Mouse (Mus musculus) C3H10T1/2 (cell line): ENCODE data around the gene Inppl1. TPM values are rescaled to one million over a fixed set of nuclear protein-coding genes. Genes with fewer than 3 reads are reported as not detected.

Experiments used
- polyA plus RNA-seq, 2 experiments: library from polyadenylated mRNA; unstranded; fragments of >200 nt; fragmentation: generic; extraction: Trizol; gene quantifications; one replicate each; pipeline ENCODE4 v1.2.1; 2012; ENCODE audit warnings: missing spikeins in 2 of 2

Inppl1 gene
- polyA plus RNA-seq, result 10 to 100 TPM; 21.7 to 40.0 TPM

GRCm38 (mm10) chr7:101837606-101838471 is at the start of gene Inppl1:
Inppl1 (minus strand) TSS chr7:101838229.

GRCm38 (mm10) chr7:101870629-101871028 is 32.6 kb upstream of the Inppl1 start, which contains the start of gene Folr1:
Folr1 (minus strand) TSS chr7:101870788.

DNA sequence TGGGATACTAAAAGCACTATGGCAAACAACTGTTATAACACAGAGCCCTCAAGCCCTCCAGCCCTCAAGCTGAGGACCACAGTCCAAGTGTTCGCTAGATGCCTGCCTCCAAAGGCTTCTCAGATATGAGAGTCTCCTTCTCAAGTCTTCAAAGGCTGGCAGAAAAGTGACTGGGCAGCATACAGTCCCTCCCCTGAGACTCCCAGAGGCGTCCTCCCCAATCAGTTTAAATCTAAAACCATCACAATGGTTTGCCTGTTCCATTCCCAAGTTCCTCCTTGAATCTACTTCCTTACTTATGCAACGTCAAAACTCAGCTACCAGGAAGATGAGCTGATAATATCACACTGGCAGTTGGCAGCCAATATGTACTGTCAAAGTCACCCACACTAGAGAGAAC is 25.4 kb upstream of the Inppl1 start, which contains the start of gene Anapc15:
Gene Anapc15, plus strand, starts transcription at position 301 of the 400 bp plus-strand sequence.

DNA sequence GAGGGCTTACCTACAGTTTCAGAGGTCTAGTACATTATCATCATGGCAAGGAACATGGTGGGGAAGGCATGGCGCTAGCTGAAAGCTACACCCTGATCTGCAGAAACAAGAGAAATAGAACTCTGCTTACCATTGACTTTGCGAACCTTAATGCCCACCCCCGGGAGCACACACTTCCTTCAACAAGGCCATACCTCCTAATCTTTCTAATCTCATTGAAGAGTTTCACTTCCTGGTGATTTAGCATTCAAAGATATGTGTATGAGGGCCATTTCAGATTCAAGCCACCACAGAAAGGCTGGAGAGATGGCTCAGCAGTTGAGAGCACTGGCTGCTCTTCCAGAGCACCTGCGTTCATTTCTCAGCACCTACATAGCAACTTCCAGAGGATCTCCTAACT is 19.1 kb upstream of the Inppl1 start, which contains the start of gene Folr2:
Gene Folr2, minus strand, starts transcription at position 101 of the 400 bp plus-strand sequence.

DNA sequence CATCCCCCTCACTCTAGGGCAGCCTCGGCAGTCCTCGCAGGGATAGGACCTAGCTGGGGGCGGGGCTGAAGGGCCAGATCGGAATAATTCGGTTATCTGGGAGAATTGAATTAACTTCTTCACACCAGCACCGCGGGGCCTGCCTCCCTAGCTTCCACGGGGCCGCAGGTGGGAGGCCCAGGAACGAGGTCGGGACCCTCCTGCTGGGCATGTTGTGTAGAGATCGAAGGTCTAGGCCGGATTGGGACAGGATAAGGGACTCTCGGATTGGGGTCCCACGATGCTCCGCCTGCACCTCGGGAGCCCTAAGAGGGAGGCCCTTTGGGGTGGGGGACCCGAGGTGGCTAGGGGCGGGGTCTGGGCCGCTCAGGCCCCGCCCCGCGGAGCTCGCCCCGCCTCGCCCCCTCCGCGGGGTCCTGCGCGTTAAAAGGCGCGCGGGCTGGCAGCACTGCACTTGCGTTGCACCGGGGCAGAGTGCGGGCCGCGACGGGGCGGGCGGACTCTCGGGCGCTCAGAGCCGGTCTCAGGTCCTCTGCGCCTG is 20.1 kb downstream of the Inppl1 start, which contains the start of gene Phox2a:
Gene Phox2a, plus strand, starts transcription at position 453 of the 541 bp plus-strand sequence.

Other genes starting within 250 kb of the Inppl1 start
- 10 to 100 TPM; 46.1 to 72.1 TPM for gene Clpb, start 174.6 kb downstream of the Inppl1 start, polyA plus RNA-seq
- gene Phox2a, start 19.9 kb downstream of the Inppl1 start, polyA plus RNA-seq, result not detected
- gene Folr2, start 19.0 kb upstream of the Inppl1 start, polyA plus RNA-seq, result not detected
- gene Anapc15, start 25.5 kb upstream of the Inppl1 start, polyA plus RNA-seq, result 100 to 1,000 TPM in 1 of 2 experiments, 10 to 100 TPM in 1; 56.8 to 127 TPM
- gene Folr1, start 32.6 kb upstream of the Inppl1 start, polyA plus RNA-seq, result under 1 TPM; 0.40 to 0.68 TPM
- 100 to 1,000 TPM; 173 to 237 TPM for gene Lamtor1, start 67.7 kb upstream of the Inppl1 start, polyA plus RNA-seq
- gene Tomt, start 68.1 kb upstream of the Inppl1 start, polyA plus RNA-seq, result under 1 TPM in 1 of 2 experiments, not detected in 1; 0.06 TPM
- gene Lrrc51, start 95.7 kb upstream of the Inppl1 start, polyA plus RNA-seq, result 10 to 100 TPM in 1 of 2 experiments, 1 to 10 TPM in 1; 7.3 to 15.6 TPM
- gene Numa1, start 95.9 kb upstream of the Inppl1 start, polyA plus RNA-seq, result 100 to 1,000 TPM in 1 of 2 experiments, 10 to 100 TPM in 1; 21.1 to 120 TPM
- 1 to 10 TPM in 1 of 2 experiments, under 1 TPM in 1; 0.20 to 1.9 TPM for gene Il18bp, start 180.5 kb upstream of the Inppl1 start, polyA plus RNA-seq
- gene Rnf121, start 227.2 kb upstream of the Inppl1 start, polyA plus RNA-seq, result 10 to 100 TPM; 15.1 to 36.4 TPM
- gene Xndc1, start 227.3 kb upstream of the Inppl1 start, polyA plus RNA-seq, result 10 to 100 TPM in 1 of 2 experiments, 1 to 10 TPM in 1; 4.7 to 10.9 TPM
- gene Xntrpc, start 227.5 kb upstream of the Inppl1 start, polyA plus RNA-seq, result under 1 TPM; 0.01 to 0.67 TPM
- gene Trpc2, start 244.9 kb upstream of the Inppl1 start, polyA plus RNA-seq, result not detected